Mouse (Mus musculus) gastrocnemius, postnatal 25 days (tissue): ENCODE results near the gene Flvcr2. TPM values are rescaled to one million over a fixed set of nuclear protein-coding genes. Genes with fewer than 3 reads are reported as not detected.

Source experiments
- DNase-seq: peaks from one replicate; pipeline ENCODE4 v3.0.0; 2022
- microRNA-seq, 2 experiments: library from miRNA; unstranded; fragments of <30 nt; microRNA quantifications; one replicate each; pipeline ENCODE4 v1.2.0; 2021; ENCODE audit warnings: borderline replicate concordance in 2 of 2
- total RNA-seq, 2 experiments: library from RNA; stranded (reverse); gene quantifications; 1 replicate in 1 of 2; 2 replicates in 1 of 2; pipeline ENCODE4 v1.2.3; 2021

Gene Flvcr2
- total RNA-seq, 2 experiments from 2014 or later = 0.74 to 0.86 TPM

DNA sequence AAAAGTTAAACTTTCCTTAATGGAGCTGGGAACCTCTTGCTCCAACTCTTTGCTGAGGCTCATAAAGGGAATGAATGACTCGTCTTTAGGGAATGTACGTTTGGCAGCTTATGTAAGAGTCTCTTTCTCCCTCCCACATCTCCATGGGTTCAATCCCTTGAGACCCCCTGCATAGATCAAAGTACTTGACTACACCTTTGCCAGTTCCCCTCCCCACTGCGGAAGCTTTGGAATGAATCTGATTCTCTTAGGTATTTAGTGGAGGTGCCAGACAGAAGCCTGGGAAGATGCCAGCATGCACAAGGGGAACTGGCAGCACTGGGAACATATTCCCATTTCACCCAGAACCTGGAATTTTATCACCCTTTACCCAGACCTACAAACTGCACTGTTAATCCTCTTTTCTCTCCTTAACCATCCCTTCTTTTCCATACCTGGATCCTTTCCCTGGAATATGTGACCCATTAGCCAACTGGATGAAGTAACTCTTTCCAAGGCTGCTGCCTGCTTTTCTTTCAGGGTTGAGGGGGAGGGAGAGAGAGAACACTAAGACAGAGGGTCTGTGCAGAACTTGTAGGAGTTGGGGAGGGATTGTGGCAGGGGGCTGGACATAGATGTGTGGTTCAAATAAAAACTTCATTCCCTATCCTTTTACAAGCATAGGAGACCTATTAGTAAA lies 113.3 kb downstream of the Flvcr2 start:
- peak; percentile 13 for DNase-seq

DNA sequence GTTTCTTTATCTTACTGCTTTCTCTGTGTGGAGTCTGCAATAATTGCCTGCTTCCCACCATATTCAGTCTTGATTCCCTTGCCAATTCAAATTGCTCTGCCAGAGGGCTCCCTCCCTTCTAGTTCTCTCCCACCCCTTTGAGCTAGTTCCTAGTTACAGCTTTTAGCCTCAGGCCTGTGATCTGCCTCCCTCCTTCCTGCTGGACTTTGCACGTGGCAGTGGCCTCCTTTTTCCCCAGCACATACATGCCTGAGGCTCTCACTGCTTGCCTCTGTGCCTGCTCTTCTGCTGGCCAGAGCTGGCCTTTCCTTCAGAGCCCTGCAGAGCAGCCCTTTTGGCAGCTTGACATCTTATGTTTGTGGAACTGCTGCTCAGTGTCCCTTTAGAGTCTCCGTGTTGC lies 116.2 kb downstream of the Flvcr2 start:
- peak; percentile 32 for DNase-seq

Small RNAs within 50 kb of the gene (microRNA-seq; reads per million reads assigned to microRNA genes)
- 0 reads per million in 2 experiments for gene Gm47285

Other genes with a start within 250 kb of the Flvcr2 start
- 1 to 10 TPM; 5.4 to 6.8 TPM for gene Jdp2, start 147.5 kb upstream of the Flvcr2 start, total RNA-seq
- gene Batf, start 59.9 kb upstream of the Flvcr2 start, total RNA-seq = under 1 TPM in 1 of 2 experiments, not detected in 1; 0.29 TPM
- gene Erg28, start 78.0 kb downstream of the Flvcr2 start, total RNA-seq = 1 to 10 TPM; 2.7 to 3.8 TPM
- gene Ttll5, start 78.1 kb downstream of the Flvcr2 start, total RNA-seq = 1 to 10 TPM; 5.8 to 7.3 TPM